Mouse (Mus musculus) lung, adult 2 months (tissue): ENCODE measurements around the gene Haus6.

Experiments
- CTCF ChIP-seq: fragments of 200-500 bp; IDR thresholded peaks from 2 replicates; pipeline ENCODE4 v1.5.1; 2011; ENCODE audit warnings: mild to moderate bottlenecking, low read length, control low read depth; ENCODE audit not compliant: insufficient read depth
- POLR2A ChIP-seq: fragments of 200-500 bp; IDR thresholded peaks from 2 replicates; pipeline ENCODE4 v1.6.1; 2011; ENCODE audit warnings: low read depth, mild to moderate bottlenecking, control low read depth, low read length, borderline replicate concordance; ENCODE audit errors: extremely low read depth

DNA sequence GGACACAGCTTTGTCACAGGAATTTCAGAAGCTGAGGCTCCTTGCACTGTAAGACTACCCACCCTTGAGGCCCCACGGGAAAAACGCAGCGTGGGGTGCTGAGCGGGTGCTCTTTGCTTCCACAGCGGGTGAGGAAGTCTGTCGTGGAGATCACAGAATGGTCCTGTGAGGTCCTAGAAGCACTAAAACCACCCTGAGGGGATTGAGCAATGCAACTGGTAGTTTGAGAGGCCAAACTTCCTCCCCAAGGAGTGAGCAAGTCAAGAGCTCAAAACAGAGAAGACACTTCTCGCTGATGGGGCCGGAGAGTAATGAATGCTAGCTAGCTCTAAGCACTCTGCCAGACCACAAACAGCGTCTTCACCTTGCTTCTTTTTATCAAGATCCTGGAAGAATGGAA is 63.5 kb downstream of the Haus6 start:
- no peak for TF ChIP-seq POLR2A
- no peak for TF ChIP-seq CTCF
